Mouse (Mus musculus): Measurements from ENCODE around the gene Cfap126. TPM values are rescaled to one million over a fixed set of nuclear protein-coding genes. Genes with fewer than 3 reads are reported as not detected.
A peak's percentile ranks its signal among the peaks of the same experiment; 100 is the strongest.

Cfap126 gene
- polyA plus RNA-seq, 1 experiment from 2014 or later: 9.2 TPM

DNA sequence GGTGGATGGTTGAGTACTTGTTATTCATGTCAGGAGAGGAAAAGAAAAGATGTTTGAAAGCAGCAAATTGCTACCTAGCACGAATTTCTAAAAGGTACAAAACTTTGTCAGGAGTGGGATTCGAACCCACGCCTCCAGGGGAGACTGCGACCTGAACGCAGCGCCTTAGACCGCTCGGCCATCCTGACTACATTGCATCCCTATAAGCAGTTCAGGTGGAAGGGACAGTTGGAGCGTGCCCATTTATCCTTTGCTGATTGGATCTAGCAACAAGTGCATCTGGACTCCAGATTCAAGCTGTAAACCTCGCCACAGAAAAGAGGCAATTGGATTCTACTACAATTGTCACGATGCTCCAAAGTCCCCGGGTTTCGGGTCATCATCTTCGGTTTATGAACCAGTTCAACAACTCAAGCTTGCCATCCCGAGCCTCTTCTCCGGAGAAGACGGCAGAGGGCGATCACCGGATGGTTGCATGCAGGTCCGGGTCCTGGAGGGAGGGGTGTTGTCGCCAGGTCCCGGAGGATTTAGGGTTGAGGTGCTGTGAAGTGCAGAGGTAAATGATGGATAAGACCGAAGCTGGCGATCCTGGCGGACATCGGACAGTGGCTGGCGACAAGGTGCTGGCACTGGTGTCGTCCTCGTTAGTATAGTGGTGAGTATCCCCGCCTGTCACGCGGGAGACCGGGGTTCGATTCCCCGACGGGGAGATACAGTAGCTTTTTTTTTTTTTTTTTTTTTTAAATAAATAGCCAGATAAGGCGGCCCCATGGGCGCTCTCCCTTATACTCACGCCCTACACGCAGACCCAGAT, 11.8 kb upstream of the Cfap126 start:
- H3K27ac ChIP-seq (ENCODE audit: low read length): peak overlapping the region; percentile 87
- peak overlapping the region; percentile 78 for H3K9ac ChIP-seq (ENCODE audit: low read depth, low read length)
- peaks cover 9% of the 10 kb centered on the region; the same call in 1 of the 2 replicates for H3K4me1 ChIP-seq (ENCODE audit: control insufficient read depth, insufficient read depth, low read length)
- ATAC-seq: peak; percentile 92
- peak overlapping the region; percentile 61 for H3K4me2 ChIP-seq (ENCODE audit: low read length)
- no peaks in the 10 kb centered on the region for H3K9me3 ChIP-seq (replicated peaks; ENCODE audit: control insufficient read depth, low read length, poor library complexity, severe bottlenecking)
- H3K4me3 ChIP-seq (ENCODE audit: low read depth, low read length): peak overlapping the region; percentile 79
- WGBS: under 1% methylated on average over 40 of the region's 40 CpGs
- no peaks in the 10 kb centered on the region; the same call in 1 of the 2 replicates for H3K27me3 ChIP-seq (ENCODE audit: control insufficient read depth, insufficient read depth, low read depth, low read length)
- H3K36me3 ChIP-seq (ENCODE audit: control insufficient read depth, insufficient read depth, low read length): no peaks in the 10 kb centered on the region

DNA sequence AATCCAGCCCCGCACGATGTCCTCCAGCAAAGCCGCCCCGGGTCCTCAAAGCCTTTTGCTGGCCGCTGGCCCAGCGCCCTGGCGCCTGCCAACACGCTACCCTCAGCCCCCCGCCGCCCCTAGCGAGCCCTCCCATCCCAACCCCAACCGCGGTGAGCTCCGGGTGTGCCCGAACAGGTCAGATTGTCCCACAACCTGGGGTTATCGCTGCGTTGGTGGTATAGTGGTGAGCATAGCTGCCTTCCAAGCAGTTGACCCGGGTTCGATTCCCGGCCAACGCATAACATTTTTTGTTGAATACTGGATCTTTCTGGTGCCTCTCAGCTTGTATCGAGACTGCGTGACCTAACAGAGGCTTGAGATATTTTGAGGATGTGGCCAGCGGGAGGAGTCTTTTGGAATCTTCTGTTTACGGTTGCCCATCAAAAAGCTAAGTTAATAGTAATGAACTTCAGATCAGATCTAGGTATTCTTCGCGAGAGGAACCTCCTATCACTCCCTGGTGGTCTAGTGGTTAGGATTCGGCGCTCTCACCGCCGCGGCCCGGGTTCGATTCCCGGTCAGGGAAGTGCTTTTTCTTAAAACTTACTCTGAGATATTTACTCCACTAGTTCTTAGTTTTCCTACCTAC, 11.1 kb upstream of the Cfap126 start:
- Histone ChIP-seq H3K4me1 (ENCODE audit: control insufficient read depth, insufficient read depth, low read length) (peaks cover 9% of the 10 kb centered on the region; the same call in 1 of the 2 replicates), H3K4me3 (ENCODE audit: low read depth, low read length) (peak overlapping the region; percentile 79), H3K4me2 (ENCODE audit: low read length) (peak overlapping the region; percentile 61), H3K36me3 (ENCODE audit: control insufficient read depth, insufficient read depth, low read length) (no peaks in the 10 kb centered on the region), H3K9ac (ENCODE audit: low read depth, low read length) (peak overlapping the region; percentile 78), H3K27ac (ENCODE audit: low read length) (peak overlapping the region; percentile 87), H3K9me3 (replicated peaks; ENCODE audit: control insufficient read depth, low read length, poor library complexity, severe bottlenecking) (no peaks in the 10 kb centered on the region), H3K27me3 (ENCODE audit: control insufficient read depth, insufficient read depth, low read depth, low read length) (no peaks in the 10 kb centered on the region)
- WGBS: under 1% methylated on average over 35 of the region's 35 CpGs
- ATAC-seq: peak; percentile 93

DNA sequence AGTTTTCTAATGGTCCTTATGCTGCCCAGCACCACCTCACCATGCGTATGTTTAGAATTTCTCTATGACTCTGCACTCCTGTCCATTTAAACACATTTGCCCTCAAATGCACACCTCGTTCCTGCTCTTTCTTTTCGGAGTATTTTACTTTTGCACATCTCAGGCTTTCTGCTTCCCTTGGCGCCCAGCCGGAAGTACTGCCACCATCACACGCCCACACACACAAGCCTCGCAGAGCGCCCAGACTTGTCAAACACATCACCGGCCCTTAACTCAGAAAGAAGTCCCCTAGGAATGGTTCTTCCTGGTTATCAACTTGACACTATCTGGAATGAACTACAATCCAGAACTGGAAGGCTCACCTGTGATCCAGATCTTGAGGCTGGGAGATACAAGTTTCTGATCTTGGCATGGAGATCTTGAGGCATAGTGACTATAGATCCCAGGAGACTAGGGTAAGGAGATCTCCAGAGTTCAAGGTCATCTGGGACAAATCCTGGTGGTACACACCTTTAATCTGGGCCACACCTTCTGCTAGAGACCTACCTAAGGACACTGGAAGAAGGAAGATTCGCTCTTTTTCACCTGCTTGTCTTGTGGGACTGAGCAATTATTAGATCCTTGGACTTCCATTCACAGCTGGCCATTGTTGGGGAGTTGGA, 10.4 kb upstream of the Cfap126 start:
- no peak overlapping the region for H3K27ac ChIP-seq (ENCODE audit: low read length)
- no peak overlapping the region for H3K9ac ChIP-seq (ENCODE audit: low read depth, low read length)
- WGBS: 12% methylated on average over 10 of the region's 10 CpGs
- peak overlapping the region; percentile 79 for H3K4me3 ChIP-seq (ENCODE audit: low read depth, low read length)
- no peaks in the 10 kb centered on the region for H3K36me3 ChIP-seq (ENCODE audit: control insufficient read depth, insufficient read depth, low read length)
- H3K4me2 ChIP-seq (ENCODE audit: low read length): peak overlapping the region; percentile 61
- no peaks in the 10 kb centered on the region for H3K27me3 ChIP-seq (ENCODE audit: control insufficient read depth, insufficient read depth, low read depth, low read length)
- ATAC-seq: no peak; the same call in 1 of the 2 replicates
- no peaks in the 10 kb centered on the region for H3K9me3 ChIP-seq (replicated peaks; ENCODE audit: control insufficient read depth, low read length, poor library complexity, severe bottlenecking)
- peaks cover 9% of the 10 kb centered on the region; the same call in 1 of the 2 replicates for H3K4me1 ChIP-seq (ENCODE audit: control insufficient read depth, insufficient read depth, low read length)

DNA sequence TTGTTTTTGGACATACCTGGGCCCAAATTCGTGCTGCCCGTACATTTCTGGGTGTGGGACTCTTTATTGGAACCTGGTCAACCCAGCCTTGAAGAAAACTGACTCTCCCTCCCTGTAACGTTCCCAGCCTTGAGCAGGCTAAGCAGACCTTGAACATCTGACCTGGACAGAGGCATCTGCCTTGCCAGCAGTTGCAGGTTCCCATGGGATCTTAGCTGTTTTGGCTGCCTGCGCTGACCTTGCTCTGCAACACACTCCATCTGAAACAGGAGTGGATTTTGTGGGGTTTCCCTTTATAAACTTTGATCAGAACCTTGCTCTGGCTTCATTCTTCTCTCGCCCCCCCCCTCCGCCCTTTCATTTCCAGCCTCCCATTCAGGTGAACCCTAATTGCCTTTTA, 8.5 kb upstream of the Cfap126 start:
- Histone ChIP-seq H3K4me3 (ENCODE audit: low read depth, low read length) (no peak overlapping the region), H3K4me2 (ENCODE audit: low read length) (no peak overlapping the region), H3K36me3 (ENCODE audit: control insufficient read depth, insufficient read depth, low read length) (no peaks in the 10 kb centered on the region), H3K4me1 (ENCODE audit: control insufficient read depth, insufficient read depth, low read length) (peaks cover 12% of the 10 kb centered on the region; the same call in 1 of the 2 replicates), H3K27ac (ENCODE audit: low read length) (no peak overlapping the region), H3K9ac (ENCODE audit: low read depth, low read length) (no peak overlapping the region), H3K9me3 (replicated peaks; ENCODE audit: control insufficient read depth, low read length, poor library complexity, severe bottlenecking) (no peaks in the 10 kb centered on the region), H3K27me3 (ENCODE audit: control insufficient read depth, insufficient read depth, low read depth, low read length) (no peaks in the 10 kb centered on the region)
- 68% methylated on average over 6 of the region's 6 CpGs for WGBS
- no peak for ATAC-seq

DNA sequence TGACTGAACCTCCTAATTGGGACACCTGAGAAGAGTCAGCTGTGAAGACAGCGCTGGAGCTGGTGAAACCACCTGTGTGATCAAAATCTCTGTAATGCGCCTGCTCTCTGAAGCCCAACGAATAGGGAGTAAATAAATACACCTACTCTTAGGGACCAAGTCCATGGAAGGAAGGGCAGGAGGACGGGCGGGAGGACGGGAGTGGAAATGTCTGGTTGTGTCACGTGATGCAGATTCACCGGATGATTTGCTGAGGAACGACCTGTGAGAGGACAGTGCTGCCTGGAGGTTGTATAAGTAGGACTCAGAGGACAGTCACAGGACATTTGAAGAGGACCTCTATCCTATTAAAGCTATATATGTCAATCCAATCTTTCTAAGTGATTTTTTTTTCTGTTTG, 4.1 kb upstream of the Cfap126 start:
- Histone ChIP-seq H3K27me3 (ENCODE audit: control insufficient read depth, insufficient read depth, low read depth, low read length) (no peaks in the 10 kb centered on the region), H3K4me3 (ENCODE audit: low read depth, low read length) (no peak overlapping the region), H3K27ac (ENCODE audit: low read length) (no peak overlapping the region), H3K9me3 (replicated peaks; ENCODE audit: control insufficient read depth, low read length, poor library complexity, severe bottlenecking) (no peaks in the 10 kb centered on the region), H3K36me3 (ENCODE audit: control insufficient read depth, insufficient read depth, low read length) (no peaks in the 10 kb centered on the region), H3K4me1 (ENCODE audit: control insufficient read depth, insufficient read depth, low read length) (peaks cover 12% of the 10 kb centered on the region; the same call in 1 of the 2 replicates), H3K4me2 (ENCODE audit: low read length) (no peak overlapping the region), H3K9ac (ENCODE audit: low read depth, low read length) (no peak overlapping the region)
- WGBS: 34% methylated on average over 9 of the region's 9 CpGs
- ATAC-seq: no peak

DNA sequence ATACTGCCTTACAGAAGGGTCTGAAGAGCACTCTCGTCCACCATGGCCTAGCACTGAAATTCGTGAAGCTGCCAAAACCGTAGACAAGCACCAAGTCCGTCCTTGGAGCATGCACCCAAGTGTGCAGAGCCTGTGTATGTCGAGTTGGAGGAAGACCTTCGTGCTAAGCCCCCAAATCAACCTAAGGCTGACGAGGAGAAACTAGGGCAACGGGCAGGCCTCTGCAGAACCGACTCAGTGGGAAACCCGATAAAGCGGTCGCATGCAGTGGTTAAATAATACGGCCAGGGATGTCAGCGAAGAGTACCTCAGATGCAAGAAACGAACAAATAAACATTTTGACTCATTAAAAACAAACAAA, 3.1 kb upstream of the Cfap126 start:
- 6% methylated on average over 15 of the region's 15 CpGs for WGBS
- peak overlapping the region; percentile 63 for H3K9ac ChIP-seq (ENCODE audit: low read depth, low read length)
- peak overlapping the region; percentile 87 for H3K27ac ChIP-seq (ENCODE audit: low read length)
- ATAC-seq: peak; percentile 61
- H3K36me3 ChIP-seq (ENCODE audit: control insufficient read depth, insufficient read depth, low read length): no peaks in the 10 kb centered on the region
- H3K27me3 ChIP-seq (ENCODE audit: control insufficient read depth, insufficient read depth, low read depth, low read length): no peaks in the 10 kb centered on the region
- peak overlapping the region; percentile 63 for H3K4me2 ChIP-seq (ENCODE audit: low read length)
- no peaks in the 10 kb centered on the region for H3K9me3 ChIP-seq (replicated peaks; ENCODE audit: control insufficient read depth, low read length, poor library complexity, severe bottlenecking)
- H3K4me3 ChIP-seq (ENCODE audit: low read depth, low read length): peak overlapping the region; percentile 52
- peaks cover 12% of the 10 kb centered on the region; the same call in 1 of the 2 replicates for H3K4me1 ChIP-seq (ENCODE audit: control insufficient read depth, insufficient read depth, low read length)

DNA sequence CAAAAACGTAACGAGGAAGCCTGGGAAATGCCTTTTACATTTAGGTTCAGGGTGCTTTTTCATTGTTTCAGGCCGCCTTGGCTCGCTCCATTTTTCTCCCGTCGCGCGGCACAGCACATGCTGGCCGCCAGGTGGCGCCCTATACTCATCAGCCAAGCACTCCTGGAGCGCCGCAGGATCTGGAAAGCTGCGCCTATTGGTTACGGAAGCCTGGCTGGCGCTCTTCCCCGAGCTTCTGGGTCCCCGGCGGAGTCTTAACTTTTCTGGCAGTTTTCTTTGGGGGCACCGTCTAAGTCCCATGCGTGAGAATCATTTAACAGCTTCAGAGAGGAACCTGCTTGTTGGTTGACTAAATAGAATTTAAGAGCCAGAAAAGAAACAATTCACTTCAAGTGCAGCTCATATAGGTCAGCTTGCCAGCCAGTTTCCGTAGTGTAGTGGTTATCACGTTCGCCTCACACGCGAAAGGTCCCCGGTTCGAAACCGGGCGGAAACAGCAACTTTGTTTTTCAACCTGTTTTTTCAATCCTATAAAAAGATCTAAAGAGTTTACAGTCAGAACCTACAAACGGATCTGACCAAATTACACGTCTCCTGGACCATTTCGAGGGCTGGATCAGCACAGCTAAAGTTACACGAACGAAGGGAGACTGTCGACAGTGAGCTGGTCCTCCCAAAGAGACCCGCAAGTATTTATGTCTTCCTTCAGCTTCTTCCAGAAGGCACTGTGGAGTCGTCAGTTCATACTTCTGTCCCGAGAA, 2.5 kb upstream of the Cfap126 start:
- Histone ChIP-seq H3K36me3 (ENCODE audit: control insufficient read depth, insufficient read depth, low read length) (no peaks in the 10 kb centered on the region), H3K27ac (ENCODE audit: low read length) (peak overlapping the region; percentile 87), H3K9ac (ENCODE audit: low read depth, low read length) (peak overlapping the region; percentile 63), H3K4me3 (ENCODE audit: low read depth, low read length) (peak overlapping the region; percentile 52), H3K4me1 (ENCODE audit: control insufficient read depth, insufficient read depth, low read length) (peaks cover 12% of the 10 kb centered on the region; the same call in 1 of the 2 replicates), H3K27me3 (ENCODE audit: control insufficient read depth, insufficient read depth, low read depth, low read length) (no peaks in the 10 kb centered on the region), H3K4me2 (ENCODE audit: low read length) (peak overlapping the region; percentile 63), H3K9me3 (replicated peaks; ENCODE audit: control insufficient read depth, low read length, poor library complexity, severe bottlenecking) (no peaks in the 10 kb centered on the region)
- peak; percentile 93 for ATAC-seq
- under 1% methylated on average over 38 of the region's 38 CpGs for WGBS

DNA sequence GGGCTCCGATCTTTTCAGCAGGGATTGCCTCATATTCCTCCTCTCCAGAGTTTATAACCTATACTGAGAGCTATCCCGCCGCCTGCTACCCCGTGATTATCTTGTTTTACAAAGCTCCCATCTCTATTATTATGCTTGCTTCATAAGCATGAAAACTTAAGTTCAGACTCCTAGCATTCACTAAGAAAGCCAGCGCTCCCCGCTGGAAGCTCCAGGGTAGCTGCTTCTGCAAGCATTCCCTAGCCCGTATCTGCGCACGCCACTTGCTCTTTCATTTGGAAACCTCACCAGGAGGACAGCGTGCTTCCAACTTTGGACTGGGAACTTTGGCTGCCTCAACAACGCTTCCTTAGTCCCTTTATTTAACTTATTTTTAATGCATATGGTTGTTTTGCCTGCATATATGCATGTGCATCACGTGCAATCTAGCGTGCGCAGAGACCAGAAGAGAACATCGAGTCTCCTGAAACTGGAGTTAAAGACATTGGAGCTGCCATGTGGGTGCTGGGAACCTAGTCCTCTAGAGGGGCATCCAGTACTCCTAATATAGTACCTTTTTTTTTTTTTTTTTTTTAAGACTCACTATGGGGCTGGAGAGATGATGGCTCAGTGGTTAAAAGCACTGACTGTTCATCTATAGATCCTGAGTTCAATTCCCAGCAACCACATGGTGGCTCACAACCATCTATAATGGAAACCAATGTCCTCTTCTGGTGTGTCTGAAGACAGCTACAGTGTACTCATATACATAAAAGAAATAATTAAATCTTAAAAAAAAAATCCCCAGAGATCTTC, 1.7 kb upstream of the Cfap126 start:
- H3K4me2 ChIP-seq (ENCODE audit: low read length): peak overlapping the region; percentile 63
- H3K36me3 ChIP-seq (ENCODE audit: control insufficient read depth, insufficient read depth, low read length): no peaks in the 10 kb centered on the region
- WGBS: 2% methylated on average over 15 of the region's 15 CpGs
- H3K27ac ChIP-seq (ENCODE audit: low read length): peak overlapping the region; percentile 43; the same call in 1 of the 2 replicates
- H3K9me3 ChIP-seq (replicated peaks; ENCODE audit: control insufficient read depth, low read length, poor library complexity, severe bottlenecking): no peaks in the 10 kb centered on the region
- peaks cover 12% of the 10 kb centered on the region; the same call in 1 of the 2 replicates for H3K4me1 ChIP-seq (ENCODE audit: control insufficient read depth, insufficient read depth, low read length)
- peak overlapping the region; percentile 52 for H3K4me3 ChIP-seq (ENCODE audit: low read depth, low read length)
- peak overlapping the region; percentile 27 for H3K9ac ChIP-seq (ENCODE audit: low read depth, low read length)
- H3K27me3 ChIP-seq (ENCODE audit: control insufficient read depth, insufficient read depth, low read depth, low read length): no peaks in the 10 kb centered on the region
- ATAC-seq: peak; percentile 6; the same call in 1 of the 2 replicates

Measured in midbrain, embryonic 16.5 days (tissue).